Mouse (Mus musculus): ENCODE results near the gene Ccdc80. TPM values are rescaled to one million over a fixed set of nuclear protein-coding genes. Genes with fewer than 3 reads are reported as not detected.

The Ccdc80 gene
- polyA plus RNA-seq (2011; ENCODE audit: insufficient read depth, insufficient read length, low replicate concordance, missing spikeins), result 15.2 and 15.6 TPM in 2 replicates

DNA sequence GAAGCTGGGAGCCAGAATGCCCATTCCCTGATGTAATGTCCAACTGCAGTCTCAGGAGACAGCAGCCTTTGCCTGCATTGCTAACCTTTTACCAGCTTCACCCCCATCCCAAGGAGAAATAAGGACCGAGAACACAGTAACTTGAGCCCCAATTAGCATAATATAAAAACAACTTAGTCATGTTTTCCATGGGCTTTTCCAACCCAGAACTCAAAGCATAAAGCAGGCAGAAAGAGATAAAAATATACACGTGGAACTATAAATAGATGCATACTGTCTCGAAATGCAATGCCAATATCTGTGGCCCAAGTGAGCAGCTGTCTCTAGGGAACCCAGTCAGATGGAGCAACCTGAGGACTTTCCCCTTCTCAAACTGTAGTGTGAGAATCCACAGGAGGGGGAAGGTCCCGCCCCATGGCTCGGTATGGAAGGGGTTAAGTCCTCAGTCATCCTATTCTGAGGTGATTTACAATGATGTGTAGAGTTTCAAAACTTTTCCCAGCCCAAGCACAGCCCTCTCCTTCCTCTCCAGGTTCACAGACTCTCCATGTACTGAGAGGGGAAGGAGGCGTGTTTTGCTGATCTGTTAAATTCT is at the start of gene Ccdc80:
Gene Ccdc80 (plus strand): TSS at position 266 of the 595 bp plus-strand sequence.
- H3K4me3 ChIP-seq (replicated peaks; ENCODE audit: control insufficient read depth, low read depth, low read length), result no peak within 1 kb of the TSS
- TF ChIP-seq CTCF (IDR thresholded peaks at IDR 0.05; ENCODE audit: control insufficient read depth, insufficient read depth, low read length) (no peak), POLR2A (IDR thresholded peaks at IDR 0.05; ENCODE audit: borderline replicate concordance, control insufficient read depth, low read depth, low read length) (no peak)
- WGBS, result 20% methylated on average over 6 of the region's 6 CpGs
- no peak within 1 kb of the TSS; the same call in 1 of the 2 replicates for H3K27ac ChIP-seq (ENCODE audit: control insufficient read depth, insufficient read depth, low read depth, low read length, poor library complexity)
- peaks cover 2% of the 10 kb centered on the region for H3K4me1 ChIP-seq (ENCODE audit: control insufficient read depth, insufficient read depth, low read length)

DNA sequence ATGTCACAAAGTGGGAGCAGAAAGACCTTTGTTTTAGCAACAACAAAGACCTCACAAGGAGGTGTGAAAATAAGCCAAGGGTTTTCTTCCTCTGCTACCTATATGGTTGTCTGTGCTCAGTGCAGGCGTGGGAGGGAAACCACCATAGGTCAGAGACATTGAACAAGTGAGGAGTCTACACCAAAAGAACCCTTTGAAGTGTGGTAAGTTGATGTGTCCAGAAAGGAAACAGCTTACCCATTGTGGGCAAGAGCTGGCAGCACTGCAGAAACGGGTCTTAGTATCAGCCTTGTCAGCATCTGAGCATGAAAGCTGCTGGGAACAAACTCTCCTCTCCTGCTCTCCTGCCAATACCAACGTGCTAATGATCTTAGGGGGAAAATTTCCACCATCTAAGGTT is 48.4 kb upstream of the Ccdc80 start:
- TF ChIP-seq CTCF (IDR thresholded peaks at IDR 0.05; ENCODE audit: control insufficient read depth, insufficient read depth, low read length) (no peak), POLR2A (IDR thresholded peaks at IDR 0.05; ENCODE audit: borderline replicate concordance, control insufficient read depth, low read depth, low read length) (no peak)
- H3K4me1 ChIP-seq (ENCODE audit: control insufficient read depth, insufficient read depth, low read length), result no peaks in the 10 kb centered on the region; the same call in 1 of the 2 replicates

DNA sequence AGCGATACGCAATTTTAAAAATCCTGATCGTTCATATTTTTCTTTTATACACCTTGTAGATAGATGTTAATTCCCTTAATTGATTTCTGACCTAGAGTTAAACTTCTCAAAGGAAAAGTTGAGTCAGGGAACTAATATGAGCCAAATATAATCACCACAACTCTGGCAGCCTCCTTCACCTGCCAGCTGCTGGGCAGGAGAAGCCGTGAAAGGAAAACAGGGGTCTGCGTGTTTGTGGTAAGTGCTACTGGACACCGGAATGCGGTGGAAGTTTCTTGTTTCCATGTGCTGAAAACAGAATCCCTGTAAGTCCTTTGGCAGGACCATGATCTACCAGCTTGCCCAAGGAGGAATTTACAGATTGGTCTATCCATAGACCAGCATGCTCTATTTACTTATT is 36.0 kb upstream of the Ccdc80 start:
- H3K27ac ChIP-seq (ENCODE audit: control insufficient read depth, insufficient read depth, low read depth, low read length, poor library complexity), result no peak overlapping the region
- no peak for TF ChIP-seq POLR2A (IDR thresholded peaks at IDR 0.05; ENCODE audit: borderline replicate concordance, control insufficient read depth, low read depth, low read length)
- WGBS, result 86% methylated on average over 7 of the region's 7 CpGs
- H3K4me1 ChIP-seq (ENCODE audit: control insufficient read depth, insufficient read depth, low read length), result no peaks in the 10 kb centered on the region
- H3K4me3 ChIP-seq (replicated peaks; ENCODE audit: control insufficient read depth, low read depth, low read length), result no peak overlapping the region

More for the DNA sequence above, 48.4 kb upstream of the Ccdc80 start:
- no peak overlapping the region for H3K4me3 ChIP-seq (replicated peaks; ENCODE audit: control insufficient read depth, low read depth, low read length)
- H3K27ac ChIP-seq (ENCODE audit: control insufficient read depth, insufficient read depth, low read depth, low read length, poor library complexity), result no peak overlapping the region
- WGBS, result 5% methylated on average over 3 of the region's 3 CpGs

DNA sequence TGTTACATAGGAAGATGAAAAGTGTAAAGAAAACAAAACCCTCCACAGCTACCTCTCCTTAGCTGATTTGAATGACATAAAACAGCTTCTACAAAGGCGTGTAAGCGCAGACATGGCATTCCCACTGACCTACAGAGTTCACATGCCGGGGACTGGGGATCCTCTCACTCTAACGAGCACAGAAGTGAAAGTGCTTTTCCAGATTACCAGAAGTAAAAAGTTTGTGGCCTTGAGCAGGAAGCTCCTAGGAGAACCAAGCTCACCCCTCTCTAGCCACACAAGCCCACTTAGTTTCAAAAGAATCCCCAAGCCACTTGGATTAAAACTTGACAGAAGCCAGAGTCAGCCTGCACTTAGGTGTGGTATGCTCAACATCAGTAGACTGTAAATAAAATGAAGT is 35.3 kb upstream of the Ccdc80 start:
- H3K4me3 ChIP-seq (replicated peaks; ENCODE audit: control insufficient read depth, low read depth, low read length), result no peak overlapping the region
- TF ChIP-seq CTCF (IDR thresholded peaks at IDR 0.05; ENCODE audit: control insufficient read depth, insufficient read depth, low read length), result no peak
- no peak for TF ChIP-seq POLR2A (IDR thresholded peaks at IDR 0.05; ENCODE audit: borderline replicate concordance, control insufficient read depth, low read depth, low read length)
- no peak overlapping the region for H3K27ac ChIP-seq (ENCODE audit: control insufficient read depth, insufficient read depth, low read depth, low read length, poor library complexity)
- H3K4me1 ChIP-seq (ENCODE audit: control insufficient read depth, insufficient read depth, low read length), result no peaks in the 10 kb centered on the region
- WGBS, result 44% methylated on average over 4 of the region's 4 CpGs

DNA sequence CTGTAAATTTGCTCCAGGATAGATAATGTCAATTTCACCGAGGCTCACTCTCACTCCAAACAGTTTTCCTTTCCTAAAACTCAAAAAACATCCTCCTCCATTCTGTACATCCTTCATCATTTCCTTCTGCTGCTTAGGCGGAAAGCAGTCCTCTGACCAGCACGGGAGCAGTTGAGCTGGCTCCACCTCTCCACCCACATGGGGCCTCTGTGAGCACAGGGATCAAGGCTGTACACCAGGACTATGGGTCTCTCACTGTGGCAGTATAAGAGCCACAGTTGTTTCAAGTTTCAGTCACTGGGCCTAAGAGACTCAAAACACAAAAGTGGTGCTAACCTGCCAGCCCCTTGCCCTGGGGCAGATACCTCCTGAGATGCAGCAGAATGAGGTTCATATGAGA is 32.1 kb upstream of the Ccdc80 start:
- Histone ChIP-seq H3K4me1 (ENCODE audit: control insufficient read depth, insufficient read depth, low read length) (no peaks in the 10 kb centered on the region), H3K4me3 (replicated peaks; ENCODE audit: control insufficient read depth, low read depth, low read length) (no peak overlapping the region), H3K27ac (ENCODE audit: control insufficient read depth, insufficient read depth, low read depth, low read length, poor library complexity) (no peak overlapping the region)
- WGBS, result 49% methylated on average over 3 of the region's 3 CpGs
- TF ChIP-seq CTCF (IDR thresholded peaks at IDR 0.05; ENCODE audit: control insufficient read depth, insufficient read depth, low read length) (no peak), POLR2A (IDR thresholded peaks at IDR 0.05; ENCODE audit: borderline replicate concordance, control insufficient read depth, low read depth, low read length) (no peak)

DNA sequence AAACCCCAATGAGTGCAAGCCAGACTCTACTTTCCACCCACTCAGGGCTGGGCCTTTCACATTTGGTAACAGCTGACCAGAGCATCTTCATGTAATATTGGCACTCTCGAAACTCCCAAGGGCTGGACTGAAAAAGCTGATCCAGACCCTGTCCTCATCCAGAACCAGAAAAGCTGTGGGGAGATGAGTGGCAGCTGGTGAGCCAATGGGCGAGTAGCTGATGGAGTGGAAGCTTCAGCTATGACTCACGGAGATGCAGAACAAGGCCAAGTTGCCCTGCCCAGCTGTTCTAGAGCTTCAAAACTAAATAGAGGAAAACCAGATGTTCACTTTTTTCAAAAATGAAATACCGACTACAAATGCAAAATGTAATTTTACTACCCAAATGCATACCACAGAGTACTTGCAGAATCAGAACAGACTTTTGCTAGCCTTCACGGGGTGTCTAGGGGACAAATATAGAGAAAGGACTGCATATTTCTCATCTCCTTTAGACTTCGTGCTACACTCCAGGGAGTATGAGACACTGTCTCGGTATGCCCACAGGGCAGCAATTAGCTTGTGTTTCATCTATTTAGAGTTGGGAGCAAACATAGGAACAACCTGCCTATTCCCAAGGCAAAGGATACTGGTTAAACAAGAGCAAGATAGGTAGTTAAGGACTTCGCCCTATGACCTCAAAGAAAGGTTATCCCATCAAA is 22.7 kb upstream of the Ccdc80 start:
- 77% methylated on average over 8 of the region's 8 CpGs for WGBS
- Histone ChIP-seq H3K4me3 (replicated peaks; ENCODE audit: control insufficient read depth, low read depth, low read length) (no peak overlapping the region), H3K27ac (ENCODE audit: control insufficient read depth, insufficient read depth, low read depth, low read length, poor library complexity) (no peak overlapping the region), H3K4me1 (ENCODE audit: control insufficient read depth, insufficient read depth, low read length) (no peaks in the 10 kb centered on the region)
- no peak for TF ChIP-seq POLR2A (IDR thresholded peaks at IDR 0.05; ENCODE audit: borderline replicate concordance, control insufficient read depth, low read depth, low read length)
- no peak for TF ChIP-seq CTCF (IDR thresholded peaks at IDR 0.05; ENCODE audit: control insufficient read depth, insufficient read depth, low read length)

DNA sequence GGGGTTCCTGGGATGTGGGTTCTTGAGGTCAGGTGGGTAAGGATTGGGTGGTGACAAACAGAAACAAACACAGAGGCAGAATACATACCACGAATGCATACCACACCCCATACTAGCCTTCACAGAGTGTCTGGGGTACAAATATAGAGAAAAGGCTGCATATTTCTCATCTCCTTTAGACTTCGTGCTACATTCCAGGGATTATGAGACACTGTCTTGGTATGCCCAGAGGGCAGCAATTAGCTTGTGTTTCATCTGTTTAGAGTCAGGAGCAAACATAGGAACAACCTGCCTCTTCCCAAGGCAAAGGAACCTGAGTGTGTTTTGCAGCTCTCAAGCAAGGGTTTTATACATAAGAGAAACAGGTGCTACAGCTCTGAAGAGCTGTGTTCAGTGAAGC is 21.8 kb upstream of the Ccdc80 start:
- no peaks in the 10 kb centered on the region for H3K4me1 ChIP-seq (ENCODE audit: control insufficient read depth, insufficient read depth, low read length)
- WGBS, result 82% methylated on average over 2 of the region's 2 CpGs
- H3K27ac ChIP-seq (ENCODE audit: control insufficient read depth, insufficient read depth, low read depth, low read length, poor library complexity), result no peak overlapping the region
- H3K4me3 ChIP-seq (replicated peaks; ENCODE audit: control insufficient read depth, low read depth, low read length), result no peak overlapping the region
- TF ChIP-seq POLR2A (IDR thresholded peaks at IDR 0.05; ENCODE audit: borderline replicate concordance, control insufficient read depth, low read depth, low read length), result no peak

DNA sequence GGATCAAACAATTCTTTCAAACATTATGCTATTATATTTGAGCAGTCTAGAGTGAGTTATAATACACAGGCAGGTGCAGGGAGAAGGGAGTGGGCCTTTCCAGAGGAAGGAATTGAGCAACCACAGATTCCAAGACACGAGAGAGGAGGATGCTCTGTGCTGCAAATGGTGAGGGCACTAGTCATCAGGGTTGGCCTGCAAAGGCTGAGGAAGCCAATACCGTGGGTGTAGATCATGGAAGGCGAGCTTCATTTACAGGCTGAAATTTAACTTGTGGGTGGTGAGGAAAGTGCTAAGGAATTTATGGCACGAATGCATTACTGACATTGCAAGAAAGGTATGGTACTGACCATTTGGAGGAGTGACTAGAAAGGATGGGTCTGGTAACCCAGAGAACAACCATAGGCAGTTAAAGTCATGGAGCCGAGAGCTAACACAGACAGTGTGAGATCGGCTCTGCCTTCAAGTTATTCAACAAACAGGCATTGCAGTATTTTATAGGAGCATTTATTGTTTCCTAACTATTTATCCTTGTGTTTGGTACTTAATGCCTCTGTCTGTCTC is 15.6 kb upstream of the Ccdc80 start:
- WGBS, result 75% methylated on average over 6 of the region's 6 CpGs
- Histone ChIP-seq H3K4me1 (ENCODE audit: control insufficient read depth, insufficient read depth, low read length) (no peaks in the 10 kb centered on the region; the same call in 1 of the 2 replicates), H3K27ac (ENCODE audit: control insufficient read depth, insufficient read depth, low read depth, low read length, poor library complexity) (no peak overlapping the region), H3K4me3 (replicated peaks; ENCODE audit: control insufficient read depth, low read depth, low read length) (no peak overlapping the region)
- TF ChIP-seq CTCF (IDR thresholded peaks at IDR 0.05; ENCODE audit: control insufficient read depth, insufficient read depth, low read length) (no peak), POLR2A (IDR thresholded peaks at IDR 0.05; ENCODE audit: borderline replicate concordance, control insufficient read depth, low read depth, low read length) (no peak)

All from bone marrow, adult 2 months (tissue).